Mouse (Mus musculus) thymus, adult 2 months (tissue): ENCODE data around the gene Zfp639.
A peak's percentile ranks its signal among the peaks of the same experiment; 100 is the strongest.

Experiments
- CTCF ChIP-seq: fragments of 200-500 bp; IDR thresholded peaks from 2 replicates; pipeline ENCODE4 v1.5.1; 2012; ENCODE audit warnings: mild to moderate bottlenecking, control low read depth, low read length, moderate library complexity, borderline replicate concordance; ENCODE audit not compliant: control insufficient read depth, poor library complexity, insufficient read depth; ENCODE audit errors: extremely low read depth
- POLR2A ChIP-seq: fragments of 200-500 bp; IDR thresholded peaks from 2 replicates; pipeline ENCODE4 v1.6.1; 2012; ENCODE audit warnings: mild to moderate bottlenecking, low read length, control low read depth, moderate library complexity; ENCODE audit not compliant: control insufficient read depth, poor library complexity, insufficient read depth; ENCODE audit errors: extremely low read depth

- TF ChIP-seq CTCF: 0 out of 2 replicates have a peak, but pooled peaks have one; percentile 28
- no peak for TF ChIP-seq POLR2A
These were observed 1.3 kb upstream of the Zfp639 start for GRCm38 (mm10) chr3:32508666-32509324.
